Mouse (Mus musculus): ENCODE results near the gene Mog. TPM values are rescaled to one million over a fixed set of nuclear protein-coding genes. Genes with fewer than 3 reads are reported as not detected.
"Not testable (repeated sequence)": the region's sequence is repeated elsewhere in the genome, so short reads cannot be mapped to it uniquely, and the experiment has no call there.

Gene Mog
- polyA plus RNA-seq, 1 experiment from 2014 or later = 1.2 TPM

DNA sequence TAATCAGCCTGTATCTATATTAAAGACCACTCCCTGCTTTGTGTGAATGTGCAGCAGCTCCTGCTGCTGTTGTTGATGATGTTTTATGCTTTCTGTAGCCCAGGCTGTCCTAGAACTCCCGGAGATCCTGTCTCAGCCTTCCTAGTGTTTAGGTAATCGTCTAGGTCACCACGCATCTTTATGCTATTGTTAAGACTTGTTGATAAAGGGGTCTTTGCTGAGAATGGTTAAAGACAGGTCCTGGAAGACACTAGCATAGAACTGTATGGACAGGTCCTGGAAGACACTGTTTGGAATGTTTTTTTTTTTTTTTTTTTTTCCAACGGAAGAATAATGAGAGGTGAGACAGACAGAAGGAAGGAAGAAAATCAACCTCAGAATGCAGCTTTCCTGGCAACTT lies 19.8 kb downstream of the Mog start:
- peak; percentile 30 for ATAC-seq (ENCODE audit: low read depth)
- no peaks in the 10 kb centered on the region for H3K27me3 ChIP-seq
- no peaks in the 10 kb centered on the region for H3K9me3 ChIP-seq
- peak overlapping the region; percentile 63 for H3K4me3 ChIP-seq
- H3K4me1 ChIP-seq (replicated peaks) = peaks cover 36% of the 10 kb centered on the region
- H3K4me2 ChIP-seq = peak overlapping the region; percentile 70
- peak overlapping the region; percentile 87 for H3K9ac ChIP-seq
- peaks cover 38% of the 10 kb centered on the region for H3K36me3 ChIP-seq
- 37% methylated on average over 4 of the region's 4 CpGs for WGBS
- peak overlapping the region; percentile 95 for H3K27ac ChIP-seq (replicated peaks)

DNA sequence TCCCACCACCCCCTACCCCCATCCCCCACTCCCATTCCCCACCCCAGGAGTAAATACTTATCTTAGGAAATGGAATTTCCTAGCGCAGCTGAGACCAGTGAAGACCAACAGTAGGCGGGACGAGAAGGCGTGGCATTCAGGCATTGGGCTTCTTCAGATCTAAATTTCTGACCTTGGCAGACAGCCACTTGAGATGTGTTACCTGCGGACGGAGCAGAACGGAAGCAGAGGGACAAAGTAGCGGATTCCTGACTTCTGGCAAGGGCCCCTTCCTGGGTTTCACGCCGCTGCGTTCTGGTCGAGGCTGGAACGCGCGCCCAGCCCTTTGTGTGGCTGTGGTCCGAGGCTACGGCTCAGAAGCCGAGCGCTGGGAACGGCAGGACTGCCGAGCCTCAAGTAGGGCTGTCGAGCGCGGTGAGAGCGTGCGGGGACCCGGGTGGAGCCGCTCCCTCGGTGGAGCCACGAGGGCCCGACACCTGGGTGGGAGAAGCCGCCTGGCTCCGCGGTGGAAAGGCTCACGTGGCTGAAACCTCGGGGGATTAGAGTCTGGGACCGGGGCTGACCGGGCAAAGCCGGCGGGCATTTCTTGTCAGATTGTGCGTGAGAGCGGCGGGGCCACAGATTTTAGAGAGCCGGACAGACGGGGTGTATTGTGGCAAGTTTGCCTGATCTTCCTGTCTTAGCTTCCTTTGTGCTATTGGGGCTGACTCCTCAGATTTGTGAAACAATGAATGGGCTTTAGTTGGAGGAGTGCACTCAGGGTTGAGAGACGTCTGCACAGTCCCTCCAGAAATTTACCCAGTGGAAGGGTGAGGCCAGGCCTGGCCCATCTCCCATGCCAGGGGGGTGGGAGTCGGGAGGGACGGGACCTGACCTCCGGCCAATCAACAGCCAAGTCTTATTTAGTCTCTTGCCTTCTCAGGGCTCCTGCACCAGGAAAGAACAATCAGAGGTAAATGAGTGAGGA lies 20.6 kb downstream of the Mog start:
- Histone ChIP-seq H3K36me3 (peaks cover 31% of the 10 kb centered on the region), H3K4me1 (replicated peaks) (peaks cover 29% of the 10 kb centered on the region), H3K4me3 (peak overlapping the region; percentile 63), H3K27ac (replicated peaks) (peak overlapping the region; percentile 95), H3K4me2 (peak overlapping the region; percentile 70), H3K27me3 (no peaks in the 10 kb centered on the region), H3K9ac (peak overlapping the region; percentile 87), H3K9me3 (no peaks in the 10 kb centered on the region)
- WGBS = under 1% methylated on average over 49 of the region's 49 CpGs
- ATAC-seq (ENCODE audit: low read depth) = peak; percentile 90

DNA sequence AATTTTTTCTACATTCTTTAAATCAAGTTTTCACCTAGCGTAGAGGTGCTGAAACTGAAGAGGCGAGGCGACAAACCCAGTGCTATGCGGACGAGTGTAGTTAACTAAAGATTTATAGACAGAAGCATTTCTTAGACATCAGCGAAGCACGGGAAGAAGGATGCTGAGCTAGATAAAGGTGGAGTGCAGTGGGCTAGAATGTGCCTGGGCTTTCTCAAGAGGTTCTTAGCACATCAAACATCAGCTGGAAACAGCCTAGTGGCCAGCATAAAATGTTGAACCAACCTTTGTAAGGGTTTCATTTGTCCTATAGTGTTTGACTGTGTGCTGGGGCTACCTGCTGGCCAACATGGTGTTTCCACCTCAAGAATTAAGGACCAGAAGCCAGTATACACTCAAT lies 22.3 kb downstream of the Mog start, which contains the start of gene Zfp57:
Gene Zfp57, plus strand, starts transcription at position 301 of the 400 bp plus-strand sequence.
- H3K27ac ChIP-seq (replicated peaks) = peak within 1 kb of the TSS; percentile 95
- no peak for ATAC-seq (ENCODE audit: low read depth)
- peak within 1 kb of the TSS; percentile 70 for H3K4me2 ChIP-seq
- H3K36me3 ChIP-seq = peaks cover 13% of the 10 kb centered on the region
- H3K9ac ChIP-seq = 0 out of 2 replicates have a peak within 1 kb of the TSS, but pooled peaks have one; percentile 87
- H3K9me3 ChIP-seq = no peaks in the 10 kb centered on the region
- WGBS = 94% methylated on average over 7 of the region's 7 CpGs
- H3K4me1 ChIP-seq (replicated peaks) = peaks cover 25% of the 10 kb centered on the region
- H3K27me3 ChIP-seq = no peaks in the 10 kb centered on the region
- peak within 1 kb of the TSS; percentile 63 for H3K4me3 ChIP-seq

DNA sequence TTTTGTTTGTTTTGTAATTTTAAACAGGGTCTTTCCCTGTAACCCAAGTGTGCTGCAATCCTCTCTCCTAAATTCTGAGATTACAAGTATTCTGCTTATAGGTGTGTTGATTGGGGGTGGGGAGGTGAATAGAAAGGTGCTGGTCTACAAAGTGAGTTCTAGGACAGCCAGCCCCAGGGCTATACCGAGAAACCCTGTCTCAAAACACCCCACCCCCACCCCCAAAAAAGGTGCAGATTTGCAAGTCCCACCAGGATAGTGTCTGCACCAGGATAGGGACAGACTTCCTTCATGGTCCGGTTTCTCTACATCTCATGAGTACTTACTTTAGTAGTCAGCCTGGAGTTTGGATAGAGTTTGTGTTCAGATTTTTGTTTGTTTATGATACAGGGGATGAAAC lies 24.7 kb downstream of the Mog start:
- Histone ChIP-seq H3K9me3 (no peaks in the 10 kb centered on the region), H3K36me3 (no peaks in the 10 kb centered on the region), H3K9ac (no peak overlapping the region), H3K4me3 (no peak overlapping the region), H3K27ac (replicated peaks) (no peak overlapping the region), H3K4me2 (no peak overlapping the region), H3K4me1 (replicated peaks) (peaks cover 8% of the 10 kb centered on the region), H3K27me3 (no peaks in the 10 kb centered on the region)
- ATAC-seq (ENCODE audit: low read depth) = no peak
- 73% methylated on average over 2 of the region's 2 CpGs for WGBS

DNA sequence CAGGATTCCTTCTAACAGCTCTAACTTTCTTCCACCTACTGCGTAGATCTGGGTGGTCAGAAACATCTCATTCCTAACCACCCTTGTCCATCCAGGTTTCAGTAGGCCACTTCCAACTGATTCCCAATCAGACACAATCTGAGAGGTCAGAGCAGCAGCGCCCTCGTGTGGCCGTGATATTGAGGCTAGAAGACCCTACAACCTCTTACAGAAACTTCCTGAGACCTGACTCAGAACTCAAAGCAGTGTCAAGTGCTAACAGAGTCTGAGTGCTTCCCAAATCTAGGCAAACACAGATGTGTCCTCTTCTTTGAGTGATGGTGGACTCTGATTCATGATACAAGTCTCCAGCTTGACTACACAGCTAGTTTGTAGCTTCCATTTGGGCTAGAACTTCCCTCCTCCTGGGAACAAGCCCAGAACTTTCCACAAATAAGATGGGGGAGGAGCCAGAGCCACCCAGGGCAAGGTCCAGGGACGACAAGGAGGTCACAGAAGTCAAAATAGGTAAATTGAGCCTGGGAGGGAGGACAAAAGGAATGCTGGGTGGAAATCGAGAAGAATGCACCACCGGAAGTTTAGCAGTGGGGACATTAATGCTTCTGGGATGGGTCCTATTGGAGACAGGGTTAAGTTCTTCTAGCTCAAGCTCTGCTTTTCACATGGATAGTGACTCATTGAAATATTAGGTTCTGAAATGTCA lies 26.0 kb downstream of the Mog start:
- Histone ChIP-seq H3K9me3 (no peaks in the 10 kb centered on the region), H3K4me3 (no peak overlapping the region), H3K27me3 (no peaks in the 10 kb centered on the region), H3K27ac (replicated peaks) (no peak overlapping the region), H3K36me3 (no peaks in the 10 kb centered on the region), H3K4me2 (no peak overlapping the region), H3K4me1 (replicated peaks) (peaks cover 4% of the 10 kb centered on the region; the same call in 1 of the 2 replicates), H3K9ac (no peak overlapping the region)
- 31% methylated on average over 7 of the region's 7 CpGs for WGBS
- ATAC-seq (ENCODE audit: low read depth) = no peak

DNA sequence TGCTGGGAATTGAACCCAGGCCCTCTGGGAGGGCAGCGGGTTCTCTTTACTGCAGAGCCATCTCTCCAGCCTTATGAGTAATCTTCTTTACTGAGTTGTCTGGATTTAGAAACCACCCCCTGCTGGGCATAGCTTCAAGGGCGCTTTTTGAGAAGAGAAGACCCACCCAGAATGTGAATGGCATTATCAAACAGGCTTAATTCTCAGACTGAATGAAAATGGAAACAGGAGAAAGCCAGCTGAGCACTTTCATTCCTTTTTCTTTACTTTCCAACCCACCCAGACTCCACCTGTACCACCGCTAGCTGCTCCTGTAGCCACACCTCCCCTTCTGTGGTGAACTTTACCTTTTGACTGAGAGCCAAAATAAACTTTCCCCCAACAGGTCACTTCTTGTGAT lies 27.8 kb downstream of the Mog start:
- Histone ChIP-seq H3K27me3 (no peaks in the 10 kb centered on the region), H3K27ac (replicated peaks) (no peak overlapping the region), H3K4me1 (replicated peaks) (no peaks in the 10 kb centered on the region), H3K9me3 (no peaks in the 10 kb centered on the region), H3K9ac (no peak overlapping the region), H3K36me3 (no peaks in the 10 kb centered on the region), H3K4me2 (no peak overlapping the region), H3K4me3 (no peak overlapping the region)
- no peak for ATAC-seq (ENCODE audit: low read depth)
- 71% methylated on average over 3 of the region's 3 CpGs for WGBS

DNA sequence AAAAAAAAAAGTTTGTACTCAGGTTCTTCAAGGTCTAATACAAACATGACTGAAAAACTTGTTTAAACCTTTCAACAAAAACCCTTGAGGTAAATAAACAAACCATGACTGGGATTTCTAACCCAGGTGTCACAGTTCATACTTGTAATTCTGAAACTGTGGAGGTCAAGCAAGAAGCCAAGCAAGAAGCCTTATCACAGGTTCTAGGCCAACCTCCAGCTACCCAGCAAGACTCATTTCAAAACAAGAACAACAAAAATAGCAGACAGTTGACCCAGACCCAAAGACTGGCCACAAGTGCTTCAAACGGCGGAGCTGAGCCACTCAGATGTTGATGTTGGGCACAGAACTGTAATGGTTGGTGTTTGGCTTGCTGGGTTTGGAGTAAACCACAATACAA lies 28.7 kb downstream of the Mog start:
- H3K36me3 ChIP-seq = no peaks in the 10 kb centered on the region
- no peaks in the 10 kb centered on the region for H3K4me1 ChIP-seq (replicated peaks)
- peaks cover 6% of the 10 kb centered on the region for H3K27me3 ChIP-seq
- no peak for ATAC-seq (ENCODE audit: low read depth)
- no peaks in the 10 kb centered on the region for H3K9me3 ChIP-seq
- H3K4me2 ChIP-seq = no peak overlapping the region
- no peak overlapping the region for H3K27ac ChIP-seq (replicated peaks)
- H3K9ac ChIP-seq = no peak overlapping the region
- 91% methylated on average over 2 of the region's 2 CpGs for WGBS
- no peak overlapping the region for H3K4me3 ChIP-seq

DNA sequence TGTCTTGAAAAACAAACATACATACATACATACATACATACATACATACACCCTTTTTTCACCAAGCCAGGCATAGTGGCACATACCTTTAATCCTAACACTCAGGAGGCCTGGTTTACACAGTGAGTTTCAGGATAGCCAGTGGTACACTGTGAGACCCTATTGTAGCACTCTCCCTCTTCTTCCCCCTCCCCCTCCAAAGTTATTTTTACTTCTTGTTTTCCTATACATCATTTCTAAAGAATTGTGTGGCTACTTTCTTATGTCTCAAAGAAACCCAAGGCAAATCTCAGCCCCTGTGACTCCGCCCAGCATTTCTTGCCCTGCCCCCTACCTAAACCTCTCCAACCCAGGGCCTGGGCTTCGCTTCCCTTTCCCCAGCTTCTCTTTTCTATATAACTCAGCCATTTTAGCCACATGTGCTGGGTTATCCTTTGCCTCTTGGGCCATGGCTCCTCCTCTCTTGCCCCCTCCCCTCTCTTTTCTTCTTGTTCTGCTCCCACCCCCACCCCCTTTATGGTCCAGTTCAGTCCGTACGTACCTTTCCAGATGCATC lies 29.4 kb downstream of the Mog start:
- no peak for ATAC-seq (ENCODE audit: low read depth)
- H3K4me3 ChIP-seq = no peak overlapping the region
- no peak overlapping the region for H3K9ac ChIP-seq
- no peak overlapping the region for H3K27ac ChIP-seq (replicated peaks)
- no peaks in the 10 kb centered on the region for H3K9me3 ChIP-seq
- WGBS = 78% methylated on average over 4 of the region's 4 CpGs
- no peaks in the 10 kb centered on the region for H3K4me1 ChIP-seq (replicated peaks)
- H3K27me3 ChIP-seq = peaks cover 13% of the 10 kb centered on the region
- no peaks in the 10 kb centered on the region for H3K36me3 ChIP-seq
- no peak overlapping the region for H3K4me2 ChIP-seq

DNA sequence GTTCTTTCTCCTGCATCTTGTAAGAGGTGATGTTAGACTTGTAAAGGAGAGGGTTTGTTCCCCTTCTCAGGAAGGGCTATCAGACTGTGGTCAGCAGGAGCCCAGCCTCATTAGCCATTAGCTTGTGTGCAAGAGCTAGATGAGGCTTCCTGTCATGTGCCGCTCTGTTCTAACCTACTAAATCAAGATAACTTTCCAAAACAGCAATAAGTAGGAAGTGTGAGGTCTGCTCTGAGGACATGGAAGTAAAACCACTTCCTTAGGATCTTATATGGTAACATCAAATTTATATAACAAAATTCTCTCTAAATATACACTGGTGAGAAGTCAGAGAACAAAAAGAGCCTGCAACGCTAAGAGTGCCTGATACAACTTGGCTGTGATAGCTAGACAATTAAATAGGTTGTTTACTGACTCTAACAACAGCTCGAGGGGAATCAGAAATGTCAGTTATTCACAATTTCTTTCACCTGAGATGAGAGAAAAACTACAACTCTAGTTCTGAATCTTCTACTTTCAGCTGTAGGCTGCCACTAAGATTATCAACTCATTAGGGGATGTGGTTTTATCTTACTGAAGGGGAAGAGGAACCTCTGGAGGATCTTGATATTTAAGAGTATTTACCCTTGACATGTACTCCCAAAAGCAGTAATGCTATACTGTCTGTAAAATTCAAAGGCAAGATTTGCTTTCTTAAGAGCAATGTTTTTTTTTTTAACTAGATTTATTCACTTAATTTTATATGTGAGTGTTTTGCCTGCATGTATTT lies 30.7 kb downstream of the Mog start:
- Histone ChIP-seq H3K4me2 (no peak overlapping the region), H3K27ac (replicated peaks) (no peak overlapping the region), H3K9me3 (no peaks in the 10 kb centered on the region), H3K4me3 (no peak overlapping the region), H3K9ac (no peak overlapping the region), H3K36me3 (no peaks in the 10 kb centered on the region), H3K4me1 (replicated peaks) (0 out of 2 replicates have a peak, but pooled peaks cover 4% of the 10 kb centered on the region), H3K27me3 (peaks cover 26% of the 10 kb centered on the region)
- 71% methylated on average over 3 of the region's 3 CpGs for WGBS
- ATAC-seq (ENCODE audit: low read depth) = no peak

DNA sequence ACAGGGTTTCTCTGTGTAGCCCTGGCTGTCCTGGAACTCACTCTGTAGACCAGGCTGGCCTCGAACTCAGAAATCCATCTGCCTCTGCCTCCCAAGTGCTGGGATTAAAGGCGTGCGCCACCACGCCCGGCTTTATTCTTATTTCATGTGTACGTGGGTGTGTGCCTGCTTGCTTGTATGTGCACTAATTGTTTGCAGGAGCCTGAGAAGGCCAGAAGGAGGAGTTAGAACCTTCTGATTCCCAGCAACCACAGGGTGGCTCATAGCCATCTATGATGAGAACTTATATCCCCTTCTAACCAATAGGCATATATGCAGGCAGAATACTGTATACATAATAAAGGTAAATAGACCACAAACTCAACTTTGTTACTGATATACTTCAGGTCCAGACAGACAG lies 32.6 kb downstream of the Mog start:
- H3K4me2 ChIP-seq; H3K4me1 ChIP-seq (replicated peaks); H3K9ac ChIP-seq; H3K4me3 ChIP-seq; ATAC-seq (ENCODE audit: low read depth); H3K27ac ChIP-seq (replicated peaks); H3K9me3 ChIP-seq; H3K36me3 ChIP-seq: not testable (repeated sequence)
- H3K27me3 ChIP-seq = peaks cover 30% of the 10 kb centered on the region
- 97% methylated on average over 6 of the region's 6 CpGs for WGBS

DNA sequence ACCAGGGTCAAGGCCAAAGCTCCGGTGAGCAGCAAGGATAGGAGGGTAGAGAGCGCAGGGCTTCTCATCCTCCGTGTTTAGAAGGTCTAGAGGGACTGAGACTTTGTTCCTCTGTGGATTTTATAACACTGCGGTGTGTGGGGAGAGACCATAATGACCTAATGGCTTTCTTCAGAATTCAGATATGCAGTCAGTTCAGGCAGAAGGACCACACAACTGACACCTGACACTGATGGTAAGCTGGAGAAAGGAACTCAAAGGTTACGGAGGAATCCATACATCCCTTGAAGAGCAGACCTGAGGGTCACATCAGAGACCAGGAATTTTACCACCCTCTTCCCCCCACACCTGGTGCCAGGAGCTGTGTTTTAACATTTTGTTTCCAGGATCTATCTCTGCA lies 33.8 kb downstream of the Mog start, which contains the start of gene H2-M5:
Gene H2-M5, minus strand, starts transcription at position 101 of the 400 bp plus-strand sequence.
- Histone ChIP-seq H3K36me3 (no peaks in the 10 kb centered on the region), H3K4me2 (peak within 1 kb of the TSS; percentile 36), H3K27ac (replicated peaks) (no peak within 1 kb of the TSS), H3K9me3 (no peaks in the 10 kb centered on the region), H3K4me3 (peak within 1 kb of the TSS; percentile 16), H3K9ac (no peak within 1 kb of the TSS), H3K4me1 (replicated peaks) (0 out of 2 replicates have a peak, but pooled peaks cover 4% of the 10 kb centered on the region), H3K27me3 (peaks cover 30% of the 10 kb centered on the region)
- 26% methylated on average over 5 of the region's 5 CpGs for WGBS
- ATAC-seq (ENCODE audit: low read depth) = no peak

All from neural tube, embryonic 13.5 days (tissue).